ENCODE assay signal across 7 mouse cellular contexts in the genomic region with DNA sequence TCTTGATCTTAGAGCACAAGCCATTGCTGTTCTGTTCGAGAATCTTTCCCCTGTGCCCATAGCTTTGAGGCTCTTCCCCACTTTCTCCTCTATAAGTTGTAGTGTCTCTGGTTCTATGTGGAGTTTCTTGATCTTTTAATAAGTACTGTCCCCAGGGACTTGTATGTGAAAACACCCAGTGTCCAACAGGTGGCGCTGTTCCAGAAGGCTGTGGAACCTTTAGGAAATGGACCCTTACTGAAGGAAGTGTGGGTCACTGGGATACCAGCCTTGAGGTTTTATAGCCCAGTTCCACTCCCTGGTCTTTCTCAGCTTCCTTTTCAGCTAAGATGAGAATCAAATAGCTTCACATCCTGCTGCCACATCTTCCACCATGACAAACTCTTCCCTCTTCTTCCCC.
DNase-seq lines count a peak whose midpoint lies in the region; TF ChIP-seq lines count a peak whose summit lies in the region.

No protein-coding gene starts in this region.

- H3K4me3 ChIP-seq in ES-E14 (ENCODE audit: insufficient read depth in 1 of 2, low read depth in 1 of 2, low read length in 2 of 2, poor library complexity in 1 of 2, severe bottlenecking in 1 of 2): no peak overlapping the region

- no peaks in the 10 kb centered on the region for H3K9me3 ChIP-seq in ES-E14 (ENCODE audit: control insufficient read depth, insufficient read depth, low read depth, low read length)

- DNase-seq in layer of hippocampus, postnatal 10 days (ENCODE audit: low spot score in 2 of 2): peak; percentile 18 to 34
- DNase-seq in layer of hippocampus, adult 8-10 months (ENCODE audit: low spot score in 2 of 2): no peak
- DNase-seq in ES-E14 (ENCODE audit: low read depth, low spot score): peak; percentile 72
- DNase-seq in adrenal gland, postnatal 10 days: peak; percentile 72
- peak; percentile 19 for DNase-seq in kidney, postnatal 14 days
- DNase-seq in retina, postnatal 1 day: peak; percentile 61
- DNase-seq in cerebellum, postnatal 36 days: no peak

- no peak overlapping the region for H3K9ac ChIP-seq in ES-E14 (ENCODE audit: insufficient read depth, low read depth, low read length, poor library complexity, severe bottlenecking)

- H3K27ac ChIP-seq in ES-E14 (ENCODE audit: insufficient read depth, low read depth, low read length, poor library complexity, severe bottlenecking): no peak overlapping the region

- in situ Hi-C loops in ES-E14 (cut with MboI; ENCODE audit: low sequenced_read_pairs in 2 of 2, unreplicated experiment in 2 of 2): no loop called here

- no peaks in the 10 kb centered on the region for H3K4me1 ChIP-seq in ES-E14 (ENCODE audit: control insufficient read depth in 2 of 2, insufficient read depth in 2 of 2, low read length in 2 of 2, poor library complexity in 1 of 2)

- H3K36me3 ChIP-seq in ES-E14 (ENCODE audit: control insufficient read depth, insufficient read depth, low read length, poor library complexity, severe bottlenecking): no peaks in the 10 kb centered on the region

TF ChIP-seq in ES-E14, 5 proteins besides CTCF, POLR2A, EP300 and RAD21:
- TF ChIP-seq ZC3H11A (IDR thresholded peaks at IDR 0.05; ENCODE audit: borderline replicate concordance, low read depth, low read length) (peak; percentile 45; the same call in 1 of the 2 replicates), MAFK (IDR thresholded peaks at IDR 0.05; ENCODE audit: insufficient read depth, low read depth, low read length) (no peak), CHD2 (IDR thresholded peaks at IDR 0.05; ENCODE audit: low read depth, low read length) (no peak), HCFC1 (IDR thresholded peaks at IDR 0.05; ENCODE audit: borderline replicate concordance, insufficient read depth, low read length) (no peak), ZNF384 (IDR thresholded peaks at IDR 0.05; ENCODE audit: low read depth, low read length) (no peak)
TF ChIP-seq in ES-E14: peak in this region for 1.

Comparison
In these comparisons a context has a peak if more than half of its experiments do, and no peak if none do; other contexts are left out.
1. DNase-seq: peak in layer of hippocampus, postnatal 10 days (2 of 2), ES-E14 (single experiment), adrenal gland, postnatal 10 days (single experiment), kidney, postnatal 14 days (single experiment) and retina, postnatal 1 day (single experiment); none in layer of hippocampus, adult 8-10 months (0 of 2) and cerebellum, postnatal 36 days (0 of 2).